Mouse (Mus musculus) heart, embryonic 15.5 days (tissue): ENCODE measurements around the gene Diablo. TPM values are rescaled to one million over a fixed set of nuclear protein-coding genes. Genes with fewer than 3 reads are reported as not detected.
A peak's percentile ranks its signal among the peaks of the same experiment; 100 is the strongest.
"Not testable (repeated sequence)": the region's sequence is repeated elsewhere in the genome, so short reads cannot be mapped to it uniquely, and the experiment has no call there.

ENCODE experiments used
- ATAC-seq: fragments of 200-750 bp; cut with Nextera tagmentation; replicated peaks from 2 replicates; pipeline ENCODE4 v1.8.0; 2017; ENCODE audit warnings: low read depth, moderate TSS enrichment; ENCODE audit not compliant: insufficient number of reproducible peaks, insufficient read depth, low FRiP score
- H3K27ac ChIP-seq: fragments of 300-500 bp; sonication (generic); 2 replicates; pipeline ENCODE4 v1.5.1; 2015; ENCODE audit warnings: mild to moderate bottlenecking, inconsistent platforms
- H3K27me3 ChIP-seq: fragments of 300-500 bp; sonication (generic); 2 replicates; pipeline ENCODE4 v1.6.1; 2015; ENCODE audit warnings: inconsistent platforms
- H3K36me3 ChIP-seq: fragments of 300-500 bp; sonication (generic); 2 replicates; pipeline ENCODE4 v1.6.1; 2015; ENCODE audit warnings: mild to moderate bottlenecking, inconsistent platforms
- H3K4me1 ChIP-seq: fragments of 300-500 bp; sonication (generic); replicated peaks from 2 replicates; pipeline ENCODE4 v1.6.1; 2015; ENCODE audit warnings: inconsistent platforms
- H3K4me2 ChIP-seq: fragments of 300-500 bp; sonication (generic); 2 replicates; pipeline ENCODE4 v1.6.1; 2015; ENCODE audit warnings: inconsistent platforms, mild to moderate bottlenecking, moderate library complexity
- H3K4me3 ChIP-seq: fragments of 300-500 bp; sonication (generic); 2 replicates; pipeline ENCODE4 v1.5.1; 2015; ENCODE audit warnings: mild to moderate bottlenecking, inconsistent platforms
- H3K9ac ChIP-seq: fragments of 300-500 bp; sonication (generic); 2 replicates; pipeline ENCODE4 v1.6.1; 2015; ENCODE audit warnings: mild to moderate bottlenecking, inconsistent platforms
- H3K9me3 ChIP-seq: fragments of 300-500 bp; sonication (generic); replicated peaks from 2 replicates; pipeline ENCODE4 v1.6.1; 2016; ENCODE audit warnings: inconsistent platforms
- WGBS: fragments of 180-500 bp; shearing (Covaris S2); methylation state at CpG from one replicate; pipeline ENCODE4 v1.1.7; 2015; ENCODE audit warnings: mixed read lengths; 5-methylcytosine and 5-hydroxymethylcytosine counted together
- polyA plus RNA-seq: library from polyadenylated mRNA; unstranded; fragments of >200 nt; fragmentation: Nextera tagmentation; extraction: Ambion mirVana; gene quantifications from 2 replicates; pipeline ENCODE4 v1.2.1, GENCODE M21; 2015

Gene Diablo
- polyA plus RNA-seq, 1 experiment from 2014 or later: 88.4 TPM

- H3K9me3 ChIP-seq: no peaks in the 10 kb centered on the region
- H3K27ac ChIP-seq: no peak within 1 kb of the TSS
- 88% methylated on average over 7 of the region's 7 CpGs for WGBS
- H3K9ac ChIP-seq: no peak within 1 kb of the TSS
- peaks cover 15% of the 10 kb centered on the region for H3K4me1 ChIP-seq
- H3K36me3 ChIP-seq: peaks cover 23% of the 10 kb centered on the region
- no peak for ATAC-seq
- H3K27me3 ChIP-seq: no peaks in the 10 kb centered on the region
- peak within 1 kb of the TSS; percentile 95 for H3K4me2 ChIP-seq
- H3K4me3 ChIP-seq: peak within 1 kb of the TSS; percentile 77
These were observed 1.3 kb upstream of the Diablo start, which contains the start of gene Gm49027 for GRCm38 (mm10) chr5:123525281-123525680. TSS of gene Gm49027 (minus strand) at chr5:123525488.

- peaks cover 15% of the 10 kb centered on the region for H3K4me1 ChIP-seq
- H3K27ac ChIP-seq: no peak overlapping the region
- peak; percentile 93 for ATAC-seq
- H3K4me3 ChIP-seq: peak overlapping the region; percentile 77
- H3K4me2 ChIP-seq: peak overlapping the region; percentile 95
- H3K27me3 ChIP-seq: no peaks in the 10 kb centered on the region
- H3K9me3 ChIP-seq: no peaks in the 10 kb centered on the region
- WGBS: 0% methylated on average over 25 of the region's 27 CpGs
- H3K9ac ChIP-seq: no peak overlapping the region
- H3K36me3 ChIP-seq: peaks cover 18% of the 10 kb centered on the region
These were observed 396 bp upstream of the Diablo start for GRCm38 (mm10) chr5:123524393-123524750.

GRCm38 (mm10) chr5:123522166-123522565 lies 1.8 kb downstream of the Diablo start:
- no peak overlapping the region for H3K27ac ChIP-seq
- no peaks in the 10 kb centered on the region for H3K9me3 ChIP-seq
- H3K4me3 ChIP-seq: no peak overlapping the region
- no peak for ATAC-seq
- H3K4me1 ChIP-seq: peaks cover 15% of the 10 kb centered on the region
- H3K27me3 ChIP-seq: no peaks in the 10 kb centered on the region
- peaks cover 22% of the 10 kb centered on the region for H3K36me3 ChIP-seq
- WGBS: 70% methylated on average over 1 of the region's 1 CpGs
- no peak overlapping the region for H3K9ac ChIP-seq
- no peak overlapping the region for H3K4me2 ChIP-seq

- WGBS: 82% methylated on average over 1 of the region's 1 CpGs
- H3K27ac ChIP-seq: no peak overlapping the region
- peaks cover 15% of the 10 kb centered on the region for H3K4me1 ChIP-seq
- no peaks in the 10 kb centered on the region for H3K9me3 ChIP-seq
- no peak overlapping the region for H3K9ac ChIP-seq
- peaks cover 26% of the 10 kb centered on the region for H3K36me3 ChIP-seq
- H3K4me3 ChIP-seq: no peak overlapping the region
- H3K4me2 ChIP-seq: no peak overlapping the region
- no peak for ATAC-seq
- H3K27me3 ChIP-seq: no peaks in the 10 kb centered on the region
These were observed 2.4 kb downstream of the Diablo start for GRCm38 (mm10) chr5:123521621-123522020.

GRCm38 (mm10) chr5:123520666-123521065 lies 3.3 kb downstream of the Diablo start:
- H3K36me3 ChIP-seq: peaks cover 35% of the 10 kb centered on the region
- 86% methylated on average over 9 of the region's 9 CpGs for WGBS
- no peaks in the 10 kb centered on the region for H3K9me3 ChIP-seq
- ATAC-seq: no peak
- peaks cover 15% of the 10 kb centered on the region for H3K4me1 ChIP-seq
- H3K9ac ChIP-seq: no peak overlapping the region
- no peak overlapping the region for H3K4me3 ChIP-seq
- no peaks in the 10 kb centered on the region for H3K27me3 ChIP-seq
- H3K27ac ChIP-seq: no peak overlapping the region
- H3K4me2 ChIP-seq: no peak overlapping the region

- Histone ChIP-seq H3K9me3 (no peaks in the 10 kb centered on the region), H3K27ac (no peak overlapping the region), H3K36me3 (peaks cover 39% of the 10 kb centered on the region), H3K27me3 (peaks cover 4% of the 10 kb centered on the region; the same call in 1 of the 2 replicates), H3K4me2 (no peak overlapping the region), H3K4me3 (no peak overlapping the region), H3K4me1 (no peaks in the 10 kb centered on the region), H3K9ac (no peak overlapping the region)
- 89% methylated on average over 5 of the region's 5 CpGs for WGBS
- ATAC-seq: no peak
These were observed 9.1 kb downstream of the Diablo start for GRCm38 (mm10) chr5:123514871-123515270.

- no peak for ATAC-seq
- H3K36me3 ChIP-seq: peaks cover 18% of the 10 kb centered on the region
- peaks cover 31% of the 10 kb centered on the region for H3K27me3 ChIP-seq
These were observed 11.9 kb downstream of the Diablo start for GRCm38 (mm10) chr5:123512102-123512501.

GRCm38 (mm10) chr5:123511426-123511825 lies 12.6 kb downstream of the Diablo start:
- not testable (repeated sequence) for H3K27ac ChIP-seq, H3K4me2 ChIP-seq, ATAC-seq, H3K9ac ChIP-seq, H3K9me3 ChIP-seq, H3K4me3 ChIP-seq
- Histone ChIP-seq H3K27me3 (peaks cover 36% of the 10 kb centered on the region), H3K36me3 (peaks cover 11% of the 10 kb centered on the region), H3K4me1 (peaks cover 15% of the 10 kb centered on the region)
- WGBS: 78% methylated on average over 3 of the region's 3 CpGs

More at GRCm38 (mm10) chr5:123512102-123512501, 11.9 kb downstream of the Diablo start:
- H3K4me3 ChIP-seq: no peak overlapping the region
- H3K27ac ChIP-seq: no peak overlapping the region
- no peak overlapping the region for H3K9ac ChIP-seq
- WGBS: 71% methylated on average over 3 of the region's 3 CpGs
- H3K9me3 ChIP-seq: no peaks in the 10 kb centered on the region
- H3K4me1 ChIP-seq: peaks cover 15% of the 10 kb centered on the region
- H3K4me2 ChIP-seq: no peak overlapping the region

- Histone ChIP-seq H3K4me2 (no peak within 1 kb of the TSS), H3K9me3 (no peaks in the 10 kb centered on the region), H3K4me1 (peaks cover 15% of the 10 kb centered on the region), H3K36me3 (peaks cover 4% of the 10 kb centered on the region; the same call in 1 of the 2 replicates), H3K27me3 (peaks cover 41% of the 10 kb centered on the region), H3K9ac (no peak within 1 kb of the TSS), H3K27ac (no peak within 1 kb of the TSS), H3K4me3 (no peak within 1 kb of the TSS)
- no peak for ATAC-seq
- WGBS: 86% methylated on average over 5 of the region's 5 CpGs
These were observed 13.8 kb downstream of the Diablo start, which contains the start of gene B3gnt4 for GRCm38 (mm10) chr5:123510160-123510559. TSS of gene B3gnt4 (plus strand) at chr5:123510460.

- peak overlapping the region; percentile 62 for H3K4me3 ChIP-seq
- peak overlapping the region; percentile 82 for H3K4me2 ChIP-seq
- H3K9ac ChIP-seq: peak overlapping the region; percentile 43
- H3K4me1 ChIP-seq: peaks cover 15% of the 10 kb centered on the region
- H3K36me3 ChIP-seq: peaks cover 4% of the 10 kb centered on the region; the same call in 1 of the 2 replicates
- WGBS: 8% methylated on average over 12 of the region's 12 CpGs
- H3K27ac ChIP-seq: no peak overlapping the region
- H3K27me3 ChIP-seq: peaks cover 47% of the 10 kb centered on the region
- H3K9me3 ChIP-seq: no peaks in the 10 kb centered on the region
- ATAC-seq: no peak
These were observed 15.1 kb downstream of the Diablo start for GRCm38 (mm10) chr5:123508921-123509320.

- H3K27ac ChIP-seq: no peak overlapping the region
- peak overlapping the region; percentile 82 for H3K4me2 ChIP-seq
- peaks cover 4% of the 10 kb centered on the region; the same call in 1 of the 2 replicates for H3K36me3 ChIP-seq
- no peaks in the 10 kb centered on the region for H3K9me3 ChIP-seq
- peaks cover 15% of the 10 kb centered on the region for H3K4me1 ChIP-seq
- peak overlapping the region; percentile 43 for H3K9ac ChIP-seq
- 1% methylated on average over 59 of the region's 59 CpGs for WGBS
- peak; percentile 84 for ATAC-seq
- H3K4me3 ChIP-seq: peak overlapping the region; percentile 62
- peaks cover 47% of the 10 kb centered on the region for H3K27me3 ChIP-seq
These were observed 15.8 kb downstream of the Diablo start for GRCm38 (mm10) chr5:123507936-123508723.

- Histone ChIP-seq H3K36me3 (no peaks in the 10 kb centered on the region), H3K4me3 (no peak overlapping the region), H3K9ac (no peak overlapping the region), H3K9me3 (no peaks in the 10 kb centered on the region), H3K4me1 (peaks cover 18% of the 10 kb centered on the region), H3K4me2 (no peak overlapping the region), H3K27me3 (peaks cover 21% of the 10 kb centered on the region), H3K27ac (no peak overlapping the region)
- 41% methylated on average over 4 of the region's 4 CpGs for WGBS
- ATAC-seq: no peak
These were observed 22.0 kb downstream of the Diablo start for GRCm38 (mm10) chr5:123501973-123502372.
